Mouse (Mus musculus): ENCODE data around the gene Mrpl18.
"Not testable (repeated sequence)": the region's sequence is repeated elsewhere in the genome, so short reads cannot be mapped to it uniquely, and the experiment has no call there.

Mrpl18 gene

GRCm38 (mm10) chr17:12915881-12916583 is at the start of gene Mrpl18:
TSS of gene Mrpl18 (minus strand) at chr17:12916345.
- peak; percentile 99 to 100 for DNase-seq

- no peak for DNase-seq
Measured at GRCm38 (mm10) chr17:12963476-12963875, 47.3 kb upstream of the Mrpl18 start.

- DNase-seq = peak; percentile 95 to 96
Measured at GRCm38 (mm10) chr17:12960331-12960873, 44.3 kb upstream of the Mrpl18 start, which contains the start of gene Acat2. TSS of gene Acat2 (minus strand) at chr17:12960747.

GRCm38 (mm10) chr17:12959377-12959776 is 43.2 kb upstream of the Mrpl18 start:
- DNase-seq = not testable (repeated sequence)

- no peak for DNase-seq
Measured at GRCm38 (mm10) chr17:12956664-12957063, 40.5 kb upstream of the Mrpl18 start.

- no peak for DNase-seq
Measured at GRCm38 (mm10) chr17:12949669-12950068, 33.5 kb upstream of the Mrpl18 start.

- DNase-seq = no peak
Measured at GRCm38 (mm10) chr17:12942459-12943162, 26.5 kb upstream of the Mrpl18 start.

GRCm38 (mm10) chr17:12941543-12942260 is 25.6 kb upstream of the Mrpl18 start:
- no peak for DNase-seq

GRCm38 (mm10) chr17:12940151-12940805 is 24.1 kb upstream of the Mrpl18 start, which contains the start of gene Acat3:
TSS of gene Acat3 (minus strand) at chr17:12940600.
- no peak for DNase-seq

GRCm38 (mm10) chr17:12939377-12940148 is 23.4 kb upstream of the Mrpl18 start:
- DNase-seq = not testable (repeated sequence)

GRCm38 (mm10) chr17:12938077-12938476 is 21.9 kb upstream of the Mrpl18 start:
- no peak for DNase-seq

- DNase-seq = no peak
Measured at GRCm38 (mm10) chr17:12937412-12937970, 21.3 kb upstream of the Mrpl18 start.

GRCm38 (mm10) chr17:12935719-12936118 is 19.6 kb upstream of the Mrpl18 start:
- no peak for DNase-seq

GRCm38 (mm10) chr17:12931576-12931975 is 15.4 kb upstream of the Mrpl18 start:
- not testable (repeated sequence) for DNase-seq

- DNase-seq = no peak
Measured at GRCm38 (mm10) chr17:12925703-12926180, 9.6 kb upstream of the Mrpl18 start.

GRCm38 (mm10) chr17:12925001-12925400 is 8.9 kb upstream of the Mrpl18 start:
- DNase-seq = no peak

- DNase-seq = no peak
Measured at GRCm38 (mm10) chr17:12921073-12921472, 4.9 kb upstream of the Mrpl18 start.

GRCm38 (mm10) chr17:12916588-12917380 is 639 bp upstream of the Mrpl18 start:
- no peak for DNase-seq

- DNase-seq = peak in 1 of 2 experiments; percentile 34
Measured at GRCm38 (mm10) chr17:12915488-12915880, 661 bp downstream of the Mrpl18 start, which contains the start of gene Tcp1. TSS of gene Tcp1 (plus strand) at chr17:12915701.

GRCm38 (mm10) chr17:12910391-12910790 is 5.8 kb downstream of the Mrpl18 start:
- no peak for DNase-seq

Measured in lung, postnatal 4 days (tissue).